Mouse (Mus musculus) CH12.LX (cell line): ENCODE measurements around the gene Itga9. TPM values are rescaled to one million over a fixed set of nuclear protein-coding genes. Genes with fewer than 3 reads are reported as not detected.

Experiments used
- DNase-seq: peaks from one replicate; pipeline ENCODE4 v3.0.0-alpha.2; 2013; ENCODE audit errors: extremely low read depth
- H3K27ac ChIP-seq: 2 replicates; pipeline ENCODE4 v1.5.1; 2012; ENCODE audit warnings: low read depth, mild to moderate bottlenecking, control low read depth, moderate library complexity; ENCODE audit not compliant: insufficient read depth
- H3K27me3 ChIP-seq: replicated peaks from 2 replicates; pipeline ENCODE3; 2012; ENCODE audit warnings: inconsistent platforms
- H3K36me3 ChIP-seq, 2 experiments: replicated peaks in 1 of 2; 2 replicates each; pipeline versions ENCODE3 to v1.6.1; 2012; ENCODE audit warnings: inconsistent platforms in 1 of 2, low read length in 1 of 2, mild to moderate bottlenecking in 1 of 2, mixed read lengths in 1 of 2, moderate library complexity in 1 of 2; ENCODE audit not compliant: control insufficient read depth in 1 of 2, insufficient read depth in 1 of 2
- H3K4me1 ChIP-seq, 2 experiments: 2 replicates each; pipeline ENCODE4 v1.6.1; 2012; ENCODE audit warnings: inconsistent platforms in 1 of 2, moderate library complexity in 1 of 2; ENCODE audit not compliant: insufficient read depth in 2 of 2, control insufficient read depth in 1 of 2
- H3K4me2 ChIP-seq: 2 replicates; pipeline ENCODE4 v1.6.1; 2012; ENCODE audit warnings: low read depth, mild to moderate bottlenecking, control low read depth; ENCODE audit not compliant: poor library complexity, insufficient read depth, severe bottlenecking
- H3K4me3 ChIP-seq, 3 experiments: fragments of 150-350 bp in 1 of 3; sonication (generic) in 1 of 3; replicated peaks in 1 of 3; 2 replicates each; pipeline versions ENCODE3 to v1.5.1; 2011 to 2012; ENCODE audit warnings: low read depth in 2 of 3, low read length in 2 of 3, mild to moderate bottlenecking in 2 of 3, moderate library complexity in 2 of 3, control low read depth in 1 of 3, improper control_type of control experiment in 1 of 3, inconsistent platforms in 1 of 3, mixed read lengths in 1 of 3; ENCODE audit not compliant: poor library complexity in 1 of 3
- H3K79me2 ChIP-seq: replicated peaks from 2 replicates; pipeline ENCODE4 v1.6.1; 2012; ENCODE audit warnings: mild to moderate bottlenecking, moderate library complexity; ENCODE audit not compliant: control insufficient read depth, poor library complexity, insufficient read depth, severe bottlenecking; ENCODE audit errors: extremely low read depth
- H3K9ac ChIP-seq: 2 replicates; pipeline ENCODE4 v1.6.1; 2012; ENCODE audit warnings: low read depth, mild to moderate bottlenecking, control low read depth, moderate library complexity; ENCODE audit not compliant: insufficient read depth
- H3K9me3 ChIP-seq: replicated peaks from 2 replicates; pipeline ENCODE3; 2012; ENCODE audit warnings: low read length, inconsistent platforms, mixed read lengths
- BHLHE40 ChIP-seq: IDR thresholded peaks from 2 replicates; pipeline ENCODE4 v1.6.1; 2011; ENCODE audit warnings: mild to moderate bottlenecking, low read depth, low read length, improper control_type of control experiment
- CHD1 ChIP-seq: IDR thresholded peaks from 2 replicates; pipeline ENCODE4 v1.6.1; 2012; ENCODE audit warnings: low read depth, low read length, improper control_type of control experiment, inconsistent platforms
- CHD2 ChIP-seq: IDR thresholded peaks from 2 replicates; pipeline ENCODE4 v1.6.1; 2011; ENCODE audit warnings: low read length, improper control_type of control experiment
- ELF1 ChIP-seq: IDR thresholded peaks from 2 replicates; pipeline ENCODE4 v1.6.1; 2014; ENCODE audit warnings: low read depth, mild to moderate bottlenecking, inconsistent platforms, low read length, improper control_type of control experiment
- ETS1 ChIP-seq: conservative IDR thresholded peaks from 2 replicates; pipeline ENCODE4 v1.6.1; 2012; ENCODE audit warnings: low read depth, mild to moderate bottlenecking, inconsistent platforms, low read length, improper control_type of control experiment, moderate library complexity
- JUN ChIP-seq: IDR thresholded peaks from 2 replicates; pipeline ENCODE4 v1.6.1; 2011; ENCODE audit warnings: low read depth, mild to moderate bottlenecking, low read length, improper control_type of control experiment, moderate library complexity; ENCODE audit not compliant: insufficient read depth
- JUND ChIP-seq: conservative IDR thresholded peaks from 2 replicates; pipeline ENCODE4 v1.6.1; 2011; ENCODE audit warnings: low read depth, low read length, improper control_type of control experiment
- MAFK ChIP-seq: IDR thresholded peaks from 2 replicates; pipeline ENCODE4 v1.6.1; 2011; ENCODE audit warnings: low read length, improper control_type of control experiment; ENCODE audit not compliant: insufficient replicate concordance
- MAZ ChIP-seq: IDR thresholded peaks from 2 replicates; pipeline ENCODE4 v1.6.1; 2012; ENCODE audit warnings: low read depth, mild to moderate bottlenecking, inconsistent platforms, low read length, improper control_type of control experiment, moderate library complexity
- MEF2A ChIP-seq: IDR thresholded peaks from 2 replicates; pipeline ENCODE4 v1.6.1; 2014; ENCODE audit warnings: low read depth, mild to moderate bottlenecking, inconsistent platforms, low read length, improper control_type of control experiment, borderline replicate concordance
- MXI1 ChIP-seq: IDR thresholded peaks from 2 replicates; pipeline ENCODE4 v1.6.1; 2011; ENCODE audit warnings: mild to moderate bottlenecking, low read depth, low read length, improper control_type of control experiment
- PAX5 ChIP-seq: IDR thresholded peaks from 2 replicates; pipeline ENCODE4 v1.6.1; 2012; ENCODE audit warnings: low read length, inconsistent platforms, mixed read lengths
- POLR2A ChIP-seq: IDR thresholded peaks from 2 replicates; pipeline ENCODE4 v1.6.1; 2011; ENCODE audit warnings: low read depth, mild to moderate bottlenecking, improper control_type of control experiment, low read length
- POLR2AphosphoS2 ChIP-seq: IDR thresholded peaks from 2 replicates; pipeline ENCODE4 v1.6.1; 2011; ENCODE audit warnings: low read depth, low read length, improper control_type of control experiment
- RCOR1 ChIP-seq: conservative IDR thresholded peaks from 2 replicates; pipeline ENCODE4 v1.6.1; 2012; ENCODE audit warnings: low read depth, mild to moderate bottlenecking, inconsistent platforms, low read length, improper control_type of control experiment
- UBTF ChIP-seq: IDR thresholded peaks from 2 replicates; pipeline ENCODE4 v1.6.1; 2012; ENCODE audit warnings: low read depth, mild to moderate bottlenecking, inconsistent platforms, low read length, improper control_type of control experiment, moderate library complexity
- USF1 ChIP-seq: IDR thresholded peaks from 2 replicates; pipeline ENCODE4 v1.6.1; 2014; ENCODE audit warnings: low read depth, mild to moderate bottlenecking, inconsistent platforms, low read length, improper control_type of control experiment
- ZC3H11A ChIP-seq: IDR thresholded peaks from 2 replicates; pipeline ENCODE4 v1.6.1; 2012; ENCODE audit warnings: low read depth, mild to moderate bottlenecking, inconsistent platforms, low read length, improper control_type of control experiment
- ZNF384 ChIP-seq: IDR thresholded peaks from 2 replicates; pipeline ENCODE4 v1.6.1; 2012; ENCODE audit warnings: low read depth, low read length, improper control_type of control experiment, inconsistent platforms
- dilution Hi-C: fragments of 300-500 bp; cut with MboI; formaldehyde crosslinking; loops from 2 replicates; pipeline ENCODE4 v1.14.3; 2020; ENCODE audit warnings: low sequenced_read_pairs; ENCODE audit not compliant: extremely low pct_unique_long_range_greater_than_20kb, extremely low pct_ligation_motif_present
- in situ Hi-C: fragments of 300-500 bp; cut with MboI; formaldehyde crosslinking; loops from 3 replicates; pipeline ENCODE4 v1.14.3; 2019; ENCODE audit warnings: low sequenced_read_pairs, low pct_ligation_motif_present, low pct_unique_long_range_greater_than_20kb, mixed read lengths
- polyA plus RNA-seq: library from polyadenylated mRNA; unstranded; fragments of >175 nt; gene quantifications from 2 replicates; pipeline ENCODE4 v1.2.1, GENCODE M21; 2012; ENCODE audit warnings: low read depth; ENCODE audit not compliant: insufficient read length
- total RNA-seq, 2 experiments: library from RNA; depleted of rRNA; stranded (reverse); fragments of 300-350 nt in 1 of 2; fragments of >200 nt in 1 of 2; gene quantifications; 2 replicates each; pipeline ENCODE4 v1.2.3; 2012 to 2014

The Itga9 gene
- total and polyA plus RNA-seq, 3 experiments: 0.19 TPM; not detected in 2

DNA sequence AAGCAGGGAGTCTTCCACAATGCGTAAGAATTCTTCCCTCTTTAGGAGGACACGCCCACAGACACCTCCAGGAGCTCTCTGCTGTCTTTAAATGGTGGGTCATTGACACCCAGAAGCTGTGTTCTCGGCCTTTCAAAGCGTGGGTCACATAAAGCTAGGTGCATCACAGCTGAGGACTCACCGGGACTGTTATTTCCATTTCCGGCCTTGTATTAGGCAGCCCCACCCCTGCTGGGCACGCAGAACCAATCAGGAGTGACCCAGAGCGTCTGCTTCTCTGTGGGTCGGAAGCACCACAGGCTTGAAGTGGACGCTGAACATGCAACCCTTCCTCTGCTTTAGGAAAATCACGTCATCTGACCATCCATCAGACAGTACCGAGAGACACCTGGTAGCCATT lies 255.7 kb downstream of the Itga9 start:
- Histone ChIP-seq H3K36me3 (no peaks in the 10 kb centered on the region), H3K9me3 (no peaks in the 10 kb centered on the region), H3K79me2 (no peaks in the 10 kb centered on the region), H3K4me1 (no peaks in the 10 kb centered on the region), H3K4me3 (no peak overlapping the region), H3K27ac (no peak overlapping the region), H3K9ac (no peak overlapping the region), H3K4me2 (no peak overlapping the region), H3K27me3 (peaks cover 31% of the 10 kb centered on the region)
- in situ Hi-C loops (no loop called here), dilution Hi-C loops (no loop called here)
- no peak for DNase-seq
- TF ChIP-seq UBTF (no peak), CHD1 (no peak), ZNF384 (no peak), RCOR1 (no peak), ELF1 (no peak), MXI1 (no peak), JUND (no peak), JUN (no peak), CHD2 (no peak), MEF2A (no peak), MAZ (no peak)

DNA sequence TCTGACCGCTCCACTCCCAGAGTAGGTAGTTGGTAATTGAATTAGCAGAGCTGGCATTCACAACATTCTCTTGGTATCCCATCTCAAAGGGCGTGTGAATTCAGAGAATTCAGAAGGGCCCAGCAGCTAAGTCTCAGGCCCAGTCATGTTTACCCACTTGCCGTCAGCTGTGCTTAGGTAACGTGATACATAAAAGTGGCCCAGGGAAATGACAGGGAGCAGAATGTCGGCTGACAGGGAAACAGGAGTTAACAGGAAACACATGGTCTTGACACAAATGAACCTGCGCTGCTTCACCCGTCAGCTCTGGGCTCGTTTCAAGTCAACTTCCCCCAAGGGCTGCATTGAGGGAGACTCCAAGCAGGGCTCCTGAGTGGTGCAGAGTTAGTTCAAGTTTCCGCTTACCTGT lies 256.4 kb downstream of the Itga9 start:
- no peak overlapping the region for H3K4me3 ChIP-seq
- dilution Hi-C loops: no loop called here
- no peak overlapping the region for H3K27ac ChIP-seq
- H3K36me3 ChIP-seq: no peaks in the 10 kb centered on the region
- H3K4me1 ChIP-seq: no peaks in the 10 kb centered on the region
- in situ Hi-C loops: no loop called here
- no peak for DNase-seq
- peaks cover 29% of the 10 kb centered on the region for H3K27me3 ChIP-seq
- no peak for TF ChIP-seq MEF2A
- TF ChIP-seq POLR2A: no peak
- H3K4me2 ChIP-seq: no peak overlapping the region
- H3K9me3 ChIP-seq: no peaks in the 10 kb centered on the region
- H3K9ac ChIP-seq: no peak overlapping the region
- no peaks in the 10 kb centered on the region for H3K79me2 ChIP-seq

DNA sequence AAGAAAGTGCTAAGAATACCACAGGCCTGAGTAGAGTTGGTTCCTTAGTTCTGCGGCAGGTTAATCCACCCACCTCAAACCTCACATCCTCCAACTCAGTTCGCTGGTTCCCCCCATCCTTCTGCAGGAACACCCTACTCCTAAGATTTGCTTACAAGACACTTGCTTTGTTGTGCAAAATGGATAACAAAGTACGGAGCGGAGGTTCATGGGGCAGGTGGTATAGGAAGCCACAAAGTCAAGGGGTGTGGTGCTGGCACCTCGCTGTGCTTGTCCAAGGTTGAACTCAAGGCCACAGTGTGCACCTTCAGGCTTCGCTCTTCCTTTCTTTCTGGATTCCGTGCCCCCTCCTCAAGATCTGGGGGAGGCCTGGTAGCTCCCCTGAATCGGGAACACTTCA lies 257.0 kb downstream of the Itga9 start:
- Histone ChIP-seq H3K36me3 (no peaks in the 10 kb centered on the region), H3K4me2 (no peak overlapping the region), H3K4me3 (no peak overlapping the region), H3K9me3 (no peaks in the 10 kb centered on the region), H3K27me3 (peaks cover 33% of the 10 kb centered on the region), H3K27ac (no peak overlapping the region), H3K4me1 (peaks cover 0 to 4% of the 10 kb centered on the region in 2 experiments; a peak in 2 of 4 replicates), H3K9ac (no peak overlapping the region), H3K79me2 (no peaks in the 10 kb centered on the region)
- in situ Hi-C loops (no loop called here), dilution Hi-C loops (no loop called here)
- TF ChIP-seq CHD1 (no peak), JUND (no peak), ETS1 (no peak), MEF2A (no peak), BHLHE40 (no peak), USF1 (no peak), ZC3H11A (no peak), POLR2AphosphoS2 (no peak), PAX5 (no peak), MAFK (no peak), ZNF384 (no peak)
- DNase-seq: no peak
